Mouse (Mus musculus): ENCODE data around the gene Thpo.

GRCm38 (mm10) chr16:20723247-20723646 is 11.1 kb downstream of the Thpo start:
- no peak for TF ChIP-seq CHD2 (IDR thresholded peaks at IDR 0.05; ENCODE audit: low read depth, low read length)
- no peak for TF ChIP-seq MAFK (IDR thresholded peaks at IDR 0.05; ENCODE audit: insufficient read depth, low read depth, low read length)
- no peak for TF ChIP-seq ZNF384 (IDR thresholded peaks at IDR 0.05; ENCODE audit: low read depth, low read length)
